Mouse (Mus musculus): ENCODE measurements around the gene Atad5. TPM values are rescaled to one million over a fixed set of nuclear protein-coding genes. Genes with fewer than 3 reads are reported as not detected.

Atad5 gene
- polyA plus RNA-seq, 1 experiment from 2014 or later, result 1.7 TPM

- peak; percentile 23 for ATAC-seq
These were observed 8.8 kb upstream of the Atad5 start for GRCm38 (mm10) chr11:80080381-80080825.

GRCm38 (mm10) chr11:80080826-80081728 is 8.1 kb upstream of the Atad5 start, which contains the start of gene Crlf3:
Crlf3 (minus strand) TSS chr11:80080991.
- ATAC-seq, result peak; percentile 96

More at GRCm38 (mm10) chr11:80080381-80080825, 8.8 kb upstream of the Atad5 start:
- no peaks in the 10 kb centered on the region for H3K9me3 ChIP-seq (ENCODE audit: low read length)
- H3K27ac ChIP-seq (ENCODE audit: low read length), result peak overlapping the region; percentile 97
- TF ChIP-seq CTCF (IDR thresholded peaks at IDR 0.05) (no peak), EP300 (IDR thresholded peaks at IDR 0.05) (no peak)
- no peaks in the 10 kb centered on the region for H3K36me3 ChIP-seq (ENCODE audit: insufficient read depth, low read length)
- H3K27me3 ChIP-seq (replicated peaks; ENCODE audit: insufficient read depth, low read length), result no peaks in the 10 kb centered on the region
- DNase-seq (ENCODE audit: low spot score), result no peak
- WGBS, result under 1% methylated on average over 28 of the region's 32 CpGs
- H3K4me3 ChIP-seq (ENCODE audit: low read depth, low read length), result peak overlapping the region; percentile 95
- peak overlapping the region; percentile 74 for H3K4me2 ChIP-seq (replicated peaks; ENCODE audit: low read depth, low read length)
- H3K9ac ChIP-seq (replicated peaks; ENCODE audit: low read depth), result peak overlapping the region; percentile 96
- peaks cover 7% of the 10 kb centered on the region; the same call in 1 of the 2 replicates for H3K4me1 ChIP-seq (ENCODE audit: insufficient read depth, low read depth, low read length)

GRCm38 (mm10) chr11:80081786-80082319 is 7.3 kb upstream of the Atad5 start:
- TF ChIP-seq CTCF (IDR thresholded peaks at IDR 0.05) (no peak), EP300 (IDR thresholded peaks at IDR 0.05) (no peak)
- H3K36me3 ChIP-seq (ENCODE audit: insufficient read depth, low read length), result no peaks in the 10 kb centered on the region
- peak overlapping the region; percentile 95; the same call in 1 of the 2 replicates for H3K4me3 ChIP-seq (ENCODE audit: low read depth, low read length)
- no peaks in the 10 kb centered on the region for H3K9me3 ChIP-seq (ENCODE audit: low read length)
- peak overlapping the region; percentile 74 for H3K4me2 ChIP-seq (replicated peaks; ENCODE audit: low read depth, low read length)
- 65% methylated on average over 7 of the region's 7 CpGs for WGBS
- no peak for DNase-seq (ENCODE audit: low spot score)
- ATAC-seq, result no peak
- H3K27ac ChIP-seq (ENCODE audit: low read length), result peak overlapping the region; percentile 97
- H3K27me3 ChIP-seq (replicated peaks; ENCODE audit: insufficient read depth, low read length), result no peaks in the 10 kb centered on the region
- H3K9ac ChIP-seq (replicated peaks; ENCODE audit: low read depth), result no peak overlapping the region
- peaks cover 7% of the 10 kb centered on the region; the same call in 1 of the 2 replicates for H3K4me1 ChIP-seq (ENCODE audit: insufficient read depth, low read depth, low read length)

More at GRCm38 (mm10) chr11:80080826-80081728, 8.1 kb upstream of the Atad5 start, which contains the start of gene Crlf3:
- Histone ChIP-seq H3K4me1 (ENCODE audit: insufficient read depth, low read depth, low read length) (peaks cover 7% of the 10 kb centered on the region; the same call in 1 of the 2 replicates), H3K4me2 (replicated peaks; ENCODE audit: low read depth, low read length) (peak within 1 kb of the TSS; percentile 74), H3K36me3 (ENCODE audit: insufficient read depth, low read length) (no peaks in the 10 kb centered on the region), H3K9me3 (ENCODE audit: low read length) (no peaks in the 10 kb centered on the region), H3K9ac (replicated peaks; ENCODE audit: low read depth) (peak within 1 kb of the TSS; percentile 96), H3K4me3 (ENCODE audit: low read depth, low read length) (peak within 1 kb of the TSS; percentile 95), H3K27ac (ENCODE audit: low read length) (peak within 1 kb of the TSS; percentile 97), H3K27me3 (replicated peaks; ENCODE audit: insufficient read depth, low read length) (no peaks in the 10 kb centered on the region)
- peak; percentile 98 for DNase-seq (ENCODE audit: low spot score)
- 2% methylated on average over 52 of the region's 55 CpGs for WGBS
- peak; percentile 62 for TF ChIP-seq CTCF (IDR thresholded peaks at IDR 0.05)
- TF ChIP-seq EP300 (IDR thresholded peaks at IDR 0.05), result peak; percentile 92

GRCm38 (mm10) chr11:80085356-80086055 is 3.7 kb upstream of the Atad5 start:
- H3K27me3 ChIP-seq (replicated peaks; ENCODE audit: insufficient read depth, low read length), result no peaks in the 10 kb centered on the region
- H3K4me2 ChIP-seq (replicated peaks; ENCODE audit: low read depth, low read length), result no peak overlapping the region
- DNase-seq (ENCODE audit: low spot score), result peak; percentile 24
- H3K4me3 ChIP-seq (ENCODE audit: low read depth, low read length), result no peak overlapping the region
- H3K27ac ChIP-seq (ENCODE audit: low read length), result no peak overlapping the region
- TF ChIP-seq CTCF (IDR thresholded peaks at IDR 0.05), result no peak
- no peak for TF ChIP-seq EP300 (IDR thresholded peaks at IDR 0.05)
- no peaks in the 10 kb centered on the region for H3K36me3 ChIP-seq (ENCODE audit: insufficient read depth, low read length)
- ATAC-seq, result no peak
- peaks cover 11% of the 10 kb centered on the region; the same call in 1 of the 2 replicates for H3K4me1 ChIP-seq (ENCODE audit: insufficient read depth, low read depth, low read length)
- H3K9ac ChIP-seq (replicated peaks; ENCODE audit: low read depth), result no peak overlapping the region
- WGBS, result 65% methylated on average over 6 of the region's 6 CpGs
- no peaks in the 10 kb centered on the region for H3K9me3 ChIP-seq (ENCODE audit: low read length)

GRCm38 (mm10) chr11:80086844-80087243 is 2.4 kb upstream of the Atad5 start:
- 9% methylated on average over 5 of the region's 5 CpGs for WGBS

More at GRCm38 (mm10) chr11:80086844-80087243, 2.4 kb upstream of the Atad5 start:
- H3K4me3 ChIP-seq (ENCODE audit: low read depth, low read length), result no peak overlapping the region
- H3K9me3 ChIP-seq (ENCODE audit: low read length), result no peaks in the 10 kb centered on the region
- peak; percentile 92 for TF ChIP-seq CTCF (IDR thresholded peaks at IDR 0.05)
- no peak for TF ChIP-seq EP300 (IDR thresholded peaks at IDR 0.05)
- peaks cover 4% of the 10 kb centered on the region; the same call in 1 of the 2 replicates for H3K4me1 ChIP-seq (ENCODE audit: insufficient read depth, low read depth, low read length)
- H3K27me3 ChIP-seq (replicated peaks; ENCODE audit: insufficient read depth, low read length), result no peaks in the 10 kb centered on the region
- H3K9ac ChIP-seq (replicated peaks; ENCODE audit: low read depth), result no peak overlapping the region
- no peak overlapping the region for H3K4me2 ChIP-seq (replicated peaks; ENCODE audit: low read depth, low read length)
- no peak overlapping the region for H3K27ac ChIP-seq (ENCODE audit: low read length)
- peak; percentile 93 for DNase-seq (ENCODE audit: low spot score)
- no peaks in the 10 kb centered on the region for H3K36me3 ChIP-seq (ENCODE audit: insufficient read depth, low read length)
- peak; percentile 81 for ATAC-seq

Measured in lung, postnatal 0 days (tissue).